Mouse (Mus musculus) cerebellum, adult 11-12 months (tissue): ENCODE measurements around the gene Fam131b.

Source experiments
- DNase-seq: peaks from one replicate; pipeline ENCODE4 v3.0.0; 2022

The Fam131b gene

DNA sequence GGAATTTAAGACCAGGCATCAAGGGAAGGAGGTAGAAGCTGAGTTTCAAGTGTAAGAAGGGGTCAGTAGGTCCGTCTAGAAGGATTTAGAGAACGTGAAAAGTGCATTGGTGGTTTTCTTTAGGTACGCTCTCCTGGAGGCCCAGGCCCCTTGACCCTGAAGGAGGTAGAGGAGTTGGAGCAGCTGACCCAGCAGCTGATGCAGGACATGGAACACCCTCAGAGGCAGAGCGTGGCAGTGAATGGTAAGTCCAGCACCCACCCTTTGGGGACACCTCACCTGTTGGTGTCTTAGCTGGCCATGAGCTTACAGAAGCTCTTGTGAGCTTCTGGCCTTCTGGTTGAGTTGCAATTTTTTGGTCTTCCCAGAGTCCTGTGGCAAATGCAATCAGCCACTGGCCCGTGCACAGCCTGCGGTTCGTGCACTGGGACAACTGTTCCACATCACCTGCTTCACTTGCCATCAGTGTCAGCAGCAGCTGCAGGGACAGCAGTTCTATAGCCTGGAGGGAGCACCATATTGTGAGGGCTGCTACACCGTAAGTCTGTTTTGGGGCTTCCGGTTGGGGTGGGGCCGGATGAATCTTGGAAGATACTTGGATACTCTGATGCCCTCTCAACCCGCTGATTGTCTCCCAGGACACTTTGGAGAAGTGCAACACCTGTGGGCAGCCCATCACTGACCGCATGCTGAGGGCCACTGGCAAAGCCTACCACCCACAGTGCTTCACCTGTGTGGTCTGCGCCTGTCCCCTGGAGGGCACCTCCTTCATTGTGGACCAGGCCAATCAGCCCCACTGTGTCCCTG is 31.6 kb upstream of the Fam131b start:
- no peak for DNase-seq

DNA sequence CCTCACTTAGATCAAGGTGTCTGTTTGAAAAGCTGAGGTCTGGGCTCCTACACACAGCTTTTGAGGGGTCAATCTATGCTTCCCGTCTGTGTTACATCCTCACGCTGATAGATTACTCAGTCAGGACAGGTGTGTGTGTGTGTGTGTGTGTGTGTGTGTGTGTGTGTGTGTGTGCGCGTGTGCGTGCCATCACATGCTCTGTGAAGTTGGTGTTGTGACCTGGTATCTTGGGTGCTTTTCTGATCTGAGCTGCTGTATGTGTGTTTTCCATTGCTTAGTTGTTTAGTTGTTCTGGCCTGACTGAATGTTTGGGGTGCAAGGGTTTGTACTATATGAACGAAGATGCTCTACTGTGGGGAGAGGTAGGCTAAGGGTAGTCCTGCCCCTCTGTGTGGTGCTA is 30.9 kb upstream of the Fam131b start:
- no peak for DNase-seq

DNA sequence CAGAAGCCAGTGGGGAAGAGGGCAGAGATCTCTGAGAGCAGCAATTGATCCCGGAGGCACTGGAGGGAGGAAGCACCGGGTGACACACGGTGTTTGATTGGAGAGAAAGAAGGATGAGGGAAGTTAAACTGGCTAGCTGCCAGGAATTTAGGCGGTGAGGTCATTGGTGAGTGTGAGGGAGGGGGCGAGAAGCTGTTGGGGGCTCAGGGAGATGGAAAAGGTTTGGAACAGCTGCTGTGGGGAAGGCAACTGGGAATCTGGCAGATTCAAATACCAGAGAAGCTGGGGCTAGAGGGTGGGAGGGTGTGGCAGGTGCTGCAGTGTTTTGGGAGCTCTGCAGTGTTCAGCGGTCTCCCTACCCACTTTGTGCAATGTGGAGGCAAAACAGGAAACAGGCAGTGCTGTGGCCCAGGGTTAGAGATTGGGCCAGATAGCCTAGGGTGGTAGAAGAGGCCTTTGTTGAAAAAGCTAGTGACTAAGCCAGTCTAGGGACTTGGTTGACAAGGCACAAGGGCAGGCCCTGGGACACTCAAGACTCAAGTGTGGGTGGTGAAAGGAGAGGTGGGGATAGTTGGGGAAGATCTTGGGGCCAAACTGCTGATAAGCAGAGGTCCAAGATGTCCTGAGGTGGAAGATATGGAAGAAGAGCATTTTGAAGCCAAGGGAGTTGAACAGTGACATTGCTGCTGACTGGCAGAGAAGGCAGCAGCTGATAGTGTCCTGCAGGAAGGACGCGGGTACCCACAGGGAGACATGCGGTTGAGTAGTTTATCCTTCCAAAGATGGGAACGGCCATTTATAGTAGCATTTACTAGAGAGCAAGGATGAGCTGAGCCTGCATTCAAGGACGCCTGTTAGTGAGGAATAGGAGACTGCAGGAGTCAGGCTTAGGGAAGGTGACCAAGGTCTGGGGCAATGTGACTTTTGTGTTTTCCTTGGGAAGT is 29.9 kb upstream of the Fam131b start:
- DNase-seq = no peak

DNA sequence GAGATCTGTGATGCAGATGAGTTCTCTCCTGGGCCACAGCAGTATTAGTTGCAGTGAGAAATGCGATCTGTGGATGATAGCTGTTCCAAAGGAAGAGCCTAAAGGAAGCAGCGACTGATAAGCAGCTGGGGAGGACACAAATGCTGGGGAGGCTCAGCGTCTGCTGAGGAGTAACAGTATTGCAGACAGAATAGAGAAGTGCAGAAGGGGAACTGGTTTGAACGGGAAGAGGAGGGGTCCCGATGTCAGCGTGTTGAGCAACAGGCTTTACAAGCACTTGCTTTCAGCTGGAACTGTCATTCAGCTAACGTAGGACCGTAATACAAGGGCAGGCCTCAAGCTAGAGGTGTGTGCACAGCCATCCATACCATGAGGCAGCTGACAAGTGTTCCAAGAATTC is 28.7 kb upstream of the Fam131b start:
- no peak for DNase-seq

- no peak for DNase-seq
Observed at GRCm38 (mm10) chr6:42352486-42352846, 28.0 kb upstream of the Fam131b start.

GRCm38 (mm10) chr6:42351776-42352485 is 27.5 kb upstream of the Fam131b start:
- no peak for DNase-seq

DNA sequence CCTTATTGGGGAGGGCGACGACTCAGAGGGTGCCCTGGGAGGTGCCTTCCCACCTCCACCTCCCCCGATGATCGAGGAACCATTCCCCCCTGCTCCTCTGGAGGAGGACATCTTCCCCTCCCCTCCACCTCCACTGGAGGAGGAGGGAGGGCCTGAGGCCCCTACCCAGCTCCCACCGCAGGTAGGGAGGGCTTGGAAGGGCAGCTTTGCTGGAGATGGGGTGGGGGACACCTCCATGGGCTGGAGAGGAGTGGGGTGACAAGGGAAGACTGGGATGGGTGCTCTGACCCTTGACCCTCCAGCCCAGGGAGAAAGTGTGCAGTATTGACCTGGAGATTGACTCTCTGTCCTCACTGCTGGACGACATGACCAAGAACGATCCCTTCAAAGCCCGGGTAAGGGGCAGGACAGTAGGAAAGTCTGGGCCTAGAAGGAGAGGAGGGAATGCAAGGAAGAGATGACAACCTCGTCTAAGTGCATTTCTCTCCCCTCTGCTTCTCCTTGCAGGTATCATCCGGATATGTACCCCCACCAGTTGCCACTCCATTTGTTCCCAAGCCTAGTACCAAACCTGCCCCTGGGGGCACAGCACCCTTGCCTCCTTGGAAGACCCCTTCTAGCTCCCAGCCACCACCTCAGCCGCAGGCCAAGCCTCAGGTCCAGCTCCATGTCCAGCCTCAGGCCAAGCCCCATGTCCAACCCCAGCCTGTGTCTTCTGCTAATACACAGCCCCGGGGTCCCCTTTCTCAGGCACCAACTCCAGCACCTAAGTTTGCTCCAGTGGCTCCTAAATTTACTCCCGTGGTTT is 26.7 kb upstream of the Fam131b start:
- peak; percentile 64 for DNase-seq

DNA sequence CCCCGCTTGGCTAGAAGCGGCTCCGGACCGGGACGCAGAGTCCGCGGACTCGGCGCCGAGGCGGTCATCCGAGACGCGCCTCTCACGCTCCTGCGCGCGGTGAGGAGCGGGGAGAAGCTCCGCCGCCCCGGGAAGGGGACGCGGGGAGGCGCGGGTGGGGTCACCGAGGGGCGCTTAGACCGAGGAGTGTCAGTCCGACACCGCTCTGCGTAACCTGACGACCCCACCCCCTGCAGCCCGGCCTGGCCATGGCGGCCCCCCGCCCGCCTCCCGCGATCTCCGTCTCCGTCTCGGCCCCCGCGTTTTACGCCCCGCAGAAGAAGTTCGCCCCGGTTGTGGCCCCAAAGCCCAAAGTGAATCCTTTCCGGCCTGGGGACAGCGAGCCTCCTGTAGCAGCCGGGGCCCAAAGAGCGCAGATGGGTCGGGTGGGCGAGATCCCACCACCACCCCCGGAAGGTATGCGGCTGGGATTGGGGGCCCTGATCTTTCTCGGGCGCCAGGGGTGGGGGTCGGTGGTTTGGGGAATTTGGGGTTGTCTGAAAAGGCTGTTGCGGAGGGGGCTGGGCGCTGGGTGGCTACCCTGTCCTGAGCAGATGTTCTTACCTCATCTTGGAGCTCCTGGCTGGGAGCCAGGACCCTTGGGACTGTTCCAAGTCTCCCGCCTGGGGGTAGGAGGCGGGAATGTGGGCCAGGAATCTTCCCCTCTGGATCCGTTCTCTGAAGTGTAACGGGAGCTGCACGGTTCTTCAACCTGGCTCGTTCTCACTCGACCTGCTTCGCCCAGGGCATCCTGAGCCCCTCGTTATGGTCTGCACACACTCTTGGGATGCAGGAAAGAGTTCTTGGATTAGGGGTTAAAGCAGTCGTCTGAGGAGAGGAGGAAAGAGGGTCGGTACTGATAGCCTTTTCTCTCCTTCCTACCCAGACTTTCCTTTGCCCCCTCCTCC is 25.9 kb upstream of the Fam131b start:
- peak; percentile 86 for DNase-seq

DNA sequence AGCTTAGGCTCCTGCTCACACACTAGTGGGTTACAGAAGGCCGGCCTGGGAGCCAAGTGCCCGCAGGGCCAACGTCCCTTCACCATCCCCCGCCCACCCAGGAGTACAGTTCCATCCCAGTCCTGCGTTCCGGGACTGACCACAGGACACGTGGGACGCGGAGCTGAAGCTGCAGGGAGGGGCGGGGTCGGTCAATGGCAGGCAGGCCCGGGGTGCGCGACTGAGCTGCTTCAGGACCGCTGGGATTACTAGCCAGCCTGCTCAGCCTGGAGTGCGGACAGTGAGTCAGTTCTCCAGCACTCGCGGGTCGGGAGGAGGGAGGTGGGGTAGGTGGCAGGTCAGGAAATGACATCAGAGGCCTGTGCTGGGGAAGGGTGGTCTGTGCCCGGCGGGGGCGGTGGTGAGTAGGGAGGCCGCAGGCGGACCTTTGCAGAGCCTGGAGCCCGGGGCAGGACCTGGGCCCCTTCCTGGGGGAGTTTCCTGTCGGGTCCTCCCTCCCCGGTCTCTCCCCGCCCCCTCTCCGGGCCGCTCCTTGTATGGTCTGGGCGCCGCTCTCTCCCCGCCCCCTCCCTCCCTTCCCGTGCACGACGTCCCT is 25.1 kb upstream of the Fam131b start, which contains the start of gene Zyx:
Gene Zyx (plus strand): TSS at position 205 of the 595 bp plus-strand sequence.
- peak; percentile 96 for DNase-seq

DNA sequence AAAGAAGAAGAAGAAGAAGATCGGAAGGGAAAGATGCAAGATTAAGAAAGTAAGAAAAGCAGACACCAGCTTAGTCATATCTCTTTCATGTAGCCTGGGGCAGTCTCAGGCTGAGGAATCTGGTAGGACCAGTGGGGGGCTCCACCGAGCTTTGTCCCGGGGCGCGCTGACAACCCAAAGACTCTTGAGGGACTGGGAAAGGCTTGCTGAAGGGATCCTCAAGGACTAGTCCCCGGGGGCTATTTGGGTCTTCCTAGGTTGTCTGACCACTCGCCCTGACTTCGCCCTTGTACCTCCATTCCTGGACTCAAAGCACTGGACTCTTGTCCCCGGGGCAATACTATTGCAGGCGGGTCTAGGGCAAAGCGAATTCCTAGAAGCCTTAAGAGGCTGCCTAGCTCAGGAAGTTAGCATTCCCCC is 24.6 kb upstream of the Fam131b start:
- peak; percentile 85 for DNase-seq

DNA sequence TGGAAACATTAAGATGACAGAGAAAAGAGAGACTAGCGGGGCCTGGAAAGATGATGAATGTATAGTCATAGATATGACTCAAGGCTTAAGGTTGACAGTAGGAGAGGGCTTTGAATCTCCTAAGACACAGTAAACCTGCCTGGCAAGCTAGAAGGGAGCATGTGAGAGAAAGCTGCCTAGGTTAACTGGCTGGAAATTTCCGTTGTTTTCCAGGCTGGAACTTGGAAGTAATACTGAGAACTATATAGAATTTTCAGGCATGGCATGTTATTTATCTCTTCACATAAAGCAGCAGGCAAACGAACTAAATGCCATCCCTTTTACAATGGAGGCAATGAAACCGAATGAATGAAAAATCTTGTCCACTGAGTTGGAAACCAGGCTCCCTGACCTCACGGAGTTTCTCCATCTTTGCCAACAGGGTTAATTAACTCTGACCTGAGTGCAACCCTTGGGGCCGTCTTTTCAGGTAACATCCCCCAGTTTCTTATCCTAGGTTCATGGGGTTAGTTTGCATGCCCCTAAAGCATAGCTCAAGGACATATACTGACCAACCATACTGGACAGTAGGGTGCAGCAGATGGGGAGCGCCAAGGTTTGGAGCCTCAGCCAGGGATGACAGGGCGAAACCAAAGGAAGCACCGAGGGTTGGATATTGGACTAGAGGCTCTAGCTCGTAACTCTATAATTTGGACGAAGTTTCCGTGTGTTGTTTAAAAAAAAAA is 24.0 kb upstream of the Fam131b start:
- peak; percentile 74 for DNase-seq

- peak; percentile 48 for DNase-seq
Observed at GRCm38 (mm10) chr6:42344255-42344654, 19.8 kb upstream of the Fam131b start.

DNA sequence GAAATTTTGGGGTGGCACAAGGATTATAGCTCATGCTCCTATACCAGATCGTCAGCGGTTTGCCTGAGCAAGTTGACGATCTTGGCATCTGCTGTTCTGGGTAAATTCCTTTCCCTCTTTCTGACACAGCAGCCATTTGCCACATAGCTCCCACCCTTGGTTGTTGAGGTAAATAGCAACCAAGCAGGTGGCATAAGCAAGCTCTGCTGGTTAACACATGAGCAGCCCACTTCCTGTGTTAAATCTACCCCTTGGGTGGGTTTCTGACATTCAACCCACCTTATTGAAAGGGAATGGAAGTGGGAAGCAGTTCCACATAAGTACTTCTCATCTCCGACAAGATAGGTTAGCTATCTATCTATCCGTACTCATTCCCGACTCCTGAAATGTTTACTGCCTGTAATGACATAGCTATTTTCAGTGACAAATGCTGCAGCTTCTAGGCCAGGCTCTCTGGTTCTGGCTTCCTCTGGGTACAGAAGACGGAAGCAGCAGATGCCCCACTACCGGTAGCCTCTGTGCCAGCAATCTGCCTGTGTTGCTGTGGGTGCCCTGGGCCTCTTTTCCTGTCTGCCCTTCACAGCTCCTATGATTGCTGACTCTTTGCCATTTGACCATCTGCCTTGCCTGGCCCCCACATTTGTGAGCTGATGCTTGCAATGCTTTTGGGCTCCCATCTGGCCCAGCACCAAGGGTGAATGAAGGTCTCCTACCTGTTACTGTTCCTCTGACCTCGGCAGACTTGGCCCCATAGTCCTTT is 19.1 kb upstream of the Fam131b start:
- peak; percentile 98 for DNase-seq

GRCm38 (mm10) chr6:42342171-42342570 is 17.7 kb upstream of the Fam131b start:
- no peak for DNase-seq

DNA sequence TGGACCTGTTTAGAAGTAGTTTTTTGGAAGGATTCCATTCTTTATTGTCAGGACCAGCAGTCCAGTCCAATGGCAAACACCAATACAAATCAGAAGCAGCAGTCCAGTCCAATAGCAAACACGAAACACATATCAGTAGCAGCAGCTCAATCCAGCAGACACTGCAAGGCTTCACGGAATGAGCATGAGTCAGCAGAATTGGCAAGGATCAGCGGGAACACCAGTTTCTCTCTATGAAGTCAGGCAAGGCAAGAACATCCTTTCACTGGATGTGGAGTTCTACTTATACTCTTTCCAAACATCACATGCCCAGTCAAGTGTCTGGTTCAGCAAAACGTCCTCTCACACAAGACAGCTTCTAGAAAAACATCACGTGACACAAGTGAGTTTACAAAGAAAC is 15.5 kb upstream of the Fam131b start:
- no peak for DNase-seq

DNA sequence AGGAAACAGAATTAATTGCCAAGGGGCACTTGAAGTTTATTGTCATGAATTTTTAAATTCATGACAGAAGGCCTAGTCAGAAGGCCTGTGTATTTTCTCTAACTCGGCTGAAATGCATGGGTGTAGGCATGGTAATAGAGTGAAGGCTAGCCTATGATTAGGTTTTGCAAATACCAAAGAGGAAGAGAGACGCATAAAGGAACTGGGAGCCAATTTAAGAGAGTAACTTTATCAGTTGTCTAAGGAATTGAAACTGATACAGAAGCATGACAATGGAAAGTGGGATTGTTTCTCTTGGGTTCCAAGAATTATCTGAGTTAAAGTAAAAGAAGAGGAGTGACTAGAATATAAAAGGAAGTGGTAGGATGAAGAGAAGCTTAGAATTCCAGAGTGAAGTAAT is 14.7 kb upstream of the Fam131b start:
- DNase-seq = no peak

GRCm38 (mm10) chr6:42330946-42331345 is 6.5 kb upstream of the Fam131b start:
- peak; percentile 8 for DNase-seq

DNA sequence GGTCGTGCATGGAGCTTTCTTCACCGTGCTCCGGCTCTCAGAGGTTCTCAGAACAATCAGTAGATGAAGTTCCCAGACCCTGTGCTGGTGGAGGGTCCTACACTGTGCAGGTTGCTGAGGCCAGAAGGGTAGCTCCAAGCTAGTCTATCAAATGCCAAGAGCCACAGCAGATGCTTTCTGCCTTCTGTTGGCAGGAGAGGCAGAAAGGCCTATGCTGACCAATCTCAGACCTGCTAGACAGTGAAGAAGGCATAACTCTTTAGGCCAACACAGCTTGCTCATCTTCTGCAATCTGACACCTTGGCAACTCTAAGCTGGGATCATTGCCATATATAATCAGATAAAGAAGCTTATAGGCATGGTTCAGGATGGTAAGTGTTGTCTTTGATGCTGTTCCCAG is 5.8 kb upstream of the Fam131b start:
- DNase-seq = peak; percentile 79

GRCm38 (mm10) chr6:42328757-42329156 is 4.3 kb upstream of the Fam131b start:
- DNase-seq = no peak
